Mouse (Mus musculus) adrenal gland, postnatal 25 days (tissue): ENCODE data around the gene AC153137.1. TPM values are rescaled to one million over a fixed set of nuclear protein-coding genes. Genes with fewer than 3 reads are reported as not detected.
"Not testable (repeated sequence)": the region's sequence is repeated elsewhere in the genome, so short reads cannot be mapped to it uniquely, and the experiment has no call there.

ENCODE experiments used
- DNase-seq: peaks from one replicate; pipeline ENCODE4 v3.0.0; 2021; ENCODE audit warnings: mixed read lengths
- long read RNA-seq: library from polyadenylated mRNA; stranded (forward); transcript quantifications from one replicate; pipeline ENCODE4 v2.0.0, GENCODE M21; 2021
- total RNA-seq: library from RNA; stranded (reverse); gene quantifications from 2 replicates; pipeline ENCODE4 v1.2.3, GENCODE M21; 2021

Gene AC153137.1
- total RNA-seq = not detected in 2 replicates
- long read RNA-seq = 0 reads

DNA sequence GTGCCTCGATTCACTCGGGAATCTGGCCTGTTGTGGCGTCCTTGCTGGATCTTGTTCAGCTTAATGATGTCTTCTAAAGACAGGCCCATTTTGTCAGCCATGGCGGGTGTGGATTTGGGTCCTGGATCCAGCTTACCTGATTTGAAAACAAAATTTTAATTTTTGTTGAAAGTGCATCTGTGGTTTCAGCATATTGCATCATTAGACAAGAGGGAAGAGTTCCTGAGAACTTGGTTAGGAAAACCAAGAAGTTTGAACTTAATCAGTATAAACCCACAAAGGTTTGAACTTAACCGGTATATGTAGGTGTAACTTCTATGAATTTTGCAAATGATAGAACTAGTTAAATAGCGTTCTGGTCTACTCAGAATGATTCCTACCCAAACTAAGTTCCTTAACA, at the start of gene AC153137.1:
Gene AC153137.1, minus strand, starts transcription at position 101 of the 400 bp plus-strand sequence.
- not testable (repeated sequence) for DNase-seq

- DNase-seq = no peak
These were observed 45.4 kb upstream of the AC153137.1 start for GRCm38 (mm10) chr1:31023173-31023572.

DNA sequence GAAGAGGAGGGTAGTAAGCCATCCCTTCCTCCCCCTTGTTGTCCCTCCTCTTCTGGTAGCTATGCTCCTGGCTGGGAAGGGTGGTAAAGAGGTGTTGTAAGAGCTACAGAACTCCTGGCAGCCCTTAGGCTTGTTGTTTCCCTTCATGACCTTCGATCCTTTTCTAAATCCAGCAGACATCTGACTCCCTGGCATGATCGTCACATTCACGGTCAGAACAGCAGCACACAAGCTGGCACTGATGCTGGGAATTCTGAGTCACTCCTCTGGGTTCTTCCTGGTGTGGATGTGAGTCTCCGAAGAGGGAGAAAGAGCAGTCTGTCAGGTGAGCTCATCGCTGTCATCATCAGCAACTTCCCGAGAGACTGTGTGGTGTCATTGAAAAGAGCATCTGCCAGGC, 41.5 kb upstream of the AC153137.1 start:
- DNase-seq = peak; percentile 81

GRCm38 (mm10) chr1:31017377-31017776, 39.6 kb upstream of the AC153137.1 start:
- no peak for DNase-seq

DNA sequence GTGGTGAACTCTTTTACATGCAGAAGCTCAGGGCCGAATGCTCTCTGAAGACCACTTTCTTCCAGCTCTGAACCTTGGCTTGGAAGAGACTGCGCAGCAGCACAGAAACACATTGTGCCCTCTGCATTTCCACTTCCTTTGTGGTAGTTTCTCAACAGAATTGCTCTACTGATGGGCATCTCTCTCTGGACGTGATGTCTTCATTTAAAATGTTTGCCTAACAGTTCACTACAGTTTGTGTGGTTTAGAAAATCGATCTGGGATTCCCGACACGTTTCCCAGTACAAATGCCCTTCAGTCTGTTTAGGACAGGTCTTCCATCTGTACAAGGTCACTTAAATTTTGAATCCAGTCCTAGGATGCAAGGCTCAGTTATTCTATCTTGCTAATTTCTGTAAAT, 38.3 kb upstream of the AC153137.1 start:
- DNase-seq = no peak

GRCm38 (mm10) chr1:31015261-31015660, 37.5 kb upstream of the AC153137.1 start:
- no peak for DNase-seq

GRCm38 (mm10) chr1:30977239-30977638, 529 bp downstream of the AC153137.1 start:
- peak; percentile 4 for DNase-seq

GRCm38 (mm10) chr1:30951795-30952194, 26.0 kb downstream of the AC153137.1 start:
- DNase-seq = no peak

GRCm38 (mm10) chr1:30950456-30950835, 27.3 kb downstream of the AC153137.1 start:
- DNase-seq = no peak

DNA sequence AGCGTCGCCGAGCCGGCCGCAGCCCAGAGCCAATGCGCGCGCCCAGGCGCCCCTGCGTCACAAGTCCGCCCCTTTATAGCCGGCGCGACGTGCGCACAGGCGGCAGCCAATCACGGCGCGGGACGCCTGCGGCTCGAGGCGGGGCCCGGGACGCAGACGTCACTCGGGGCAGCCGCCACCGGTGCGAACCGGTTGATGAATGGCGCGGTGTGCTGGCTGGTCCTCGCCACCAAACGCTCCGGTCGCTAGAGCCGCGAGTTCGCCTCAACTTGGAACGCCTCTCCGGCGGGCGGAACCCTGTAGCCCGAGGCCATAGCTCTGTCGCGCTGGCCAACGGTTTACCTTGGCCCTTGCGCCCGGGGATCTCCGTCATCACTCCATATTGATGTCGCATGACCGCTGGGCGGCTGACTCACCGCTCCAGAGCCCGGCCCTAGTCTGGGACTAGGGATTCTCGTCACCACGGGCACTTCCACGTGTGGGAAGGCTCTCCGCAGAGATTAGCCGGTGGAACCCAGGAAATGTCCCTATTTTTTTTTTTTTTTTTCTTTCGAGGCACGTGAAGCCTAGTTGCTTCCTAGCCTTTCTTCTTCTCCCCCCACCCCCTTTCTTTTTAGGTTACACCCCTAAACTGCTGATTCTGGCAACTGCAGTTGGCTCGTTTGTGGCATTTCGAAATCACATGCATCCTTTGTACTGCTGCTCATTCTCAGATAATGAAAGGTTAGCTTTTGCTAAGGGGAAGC, 27.9 kb downstream of the AC153137.1 start:
- DNase-seq = peak; percentile 97

DNA sequence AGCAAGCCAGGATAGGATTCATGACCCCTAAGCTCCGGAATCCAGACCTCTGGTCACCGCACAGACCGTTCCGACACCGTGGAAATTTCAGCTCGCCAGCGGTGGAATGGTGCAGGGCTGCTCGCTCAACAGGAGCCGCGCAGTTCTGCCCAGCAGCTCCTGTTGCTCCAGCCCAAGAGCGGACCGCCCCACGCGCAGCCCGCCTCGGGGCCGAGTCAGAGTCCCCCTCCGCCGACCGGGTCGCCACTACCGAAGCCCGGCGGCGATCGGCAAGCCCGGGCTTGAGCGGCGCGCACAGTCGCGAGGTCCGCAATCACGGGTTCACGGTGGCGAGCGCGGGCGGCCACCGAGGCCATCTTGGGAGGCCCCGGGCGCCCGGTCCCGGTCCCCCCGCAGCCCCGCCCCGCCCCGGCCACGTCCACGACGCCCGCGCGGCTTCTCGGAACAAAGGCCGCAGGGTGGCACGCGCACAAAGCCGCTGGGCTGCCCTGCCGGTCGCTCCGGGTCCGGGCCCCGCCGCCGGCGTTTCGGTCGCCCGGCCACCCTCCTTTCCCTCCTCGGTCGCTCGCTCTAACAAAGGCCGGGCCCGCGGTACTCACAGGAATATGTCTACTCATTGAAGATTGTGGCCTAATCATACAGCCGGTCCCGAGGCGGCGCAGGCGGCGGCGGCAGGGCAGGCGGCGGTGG, 28.7 kb downstream of the AC153137.1 start:
- DNase-seq = peak; percentile 68

GRCm38 (mm10) chr1:30948361-30948949, 29.3 kb downstream of the AC153137.1 start:
- no peak for DNase-seq

GRCm38 (mm10) chr1:30945136-30945535, 32.6 kb downstream of the AC153137.1 start:
- no peak for DNase-seq

DNA sequence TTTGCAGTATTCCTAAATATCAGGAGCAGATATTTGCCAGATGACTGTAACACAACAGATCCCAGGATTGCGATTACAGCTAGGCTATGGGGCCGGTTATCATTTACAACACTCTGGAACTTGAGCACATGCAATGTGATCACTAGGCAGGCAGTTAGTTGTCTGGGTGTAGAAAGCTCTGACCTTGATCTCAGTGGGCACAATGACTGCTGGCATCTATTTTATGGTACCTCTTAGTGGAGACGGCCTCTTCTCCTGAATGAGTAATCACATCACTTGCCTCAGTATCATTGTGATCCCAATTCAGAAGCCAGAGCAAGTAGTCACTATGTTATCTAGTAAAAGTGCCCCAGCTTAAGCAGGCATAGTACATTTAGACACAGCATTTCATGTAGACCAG, 37.2 kb downstream of the AC153137.1 start:
- no peak for DNase-seq

GRCm38 (mm10) chr1:30938392-30938791, 39.4 kb downstream of the AC153137.1 start:
- no peak for DNase-seq

- DNase-seq = no peak
These were observed 40.3 kb downstream of the AC153137.1 start for GRCm38 (mm10) chr1:30937396-30937965.

DNA sequence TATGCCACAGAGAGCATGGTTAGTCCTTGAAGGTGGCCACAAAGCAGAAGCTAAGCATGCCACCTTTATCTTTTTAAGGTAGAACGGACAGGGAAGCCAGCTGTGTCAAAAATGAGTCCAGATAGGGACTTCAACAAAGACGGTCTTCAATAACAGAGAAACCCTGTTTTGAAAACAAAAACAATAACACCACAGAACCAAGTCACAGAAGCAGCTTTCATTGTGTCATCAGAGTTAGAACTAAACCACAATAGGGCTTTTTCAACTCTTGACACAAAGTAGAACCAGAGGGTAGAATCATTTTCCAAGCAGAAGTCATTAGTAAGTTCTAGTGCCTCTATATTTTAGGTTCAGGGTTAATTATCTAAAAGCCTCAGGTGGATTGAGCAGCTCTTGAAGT, 41.3 kb downstream of the AC153137.1 start:
- no peak for DNase-seq

- no peak for DNase-seq
These were observed 46.9 kb downstream of the AC153137.1 start for GRCm38 (mm10) chr1:30930823-30931222.

- no peak for DNase-seq
These were observed 47.6 kb downstream of the AC153137.1 start for GRCm38 (mm10) chr1:30930194-30930593.
